Comparison of ENCODE assay signal across 19 mouse cellular contexts in the genomic region with DNA sequence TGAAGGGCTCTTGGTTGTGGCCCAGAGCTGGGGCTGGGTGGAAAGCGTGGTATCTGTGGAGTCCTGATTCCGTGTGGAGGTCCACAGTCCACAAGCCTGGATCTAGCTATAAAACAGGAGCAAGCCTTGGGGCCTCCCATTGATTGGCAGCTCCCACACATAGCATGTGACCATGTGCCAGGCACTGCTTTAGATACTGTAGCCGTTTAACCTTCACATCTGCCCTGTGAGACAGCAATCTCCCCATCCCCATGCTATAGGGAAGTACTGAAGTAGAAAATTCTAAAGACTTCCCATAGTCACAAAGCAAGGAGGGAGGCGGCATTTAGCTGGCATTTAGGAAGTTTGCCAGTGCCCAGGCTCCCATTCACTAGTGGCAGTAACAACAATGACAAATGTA. TPM values are rescaled to one million over a fixed set of nuclear protein-coding genes. Genes with fewer than 3 reads are reported as not detected.
DNase-seq lines count a peak whose midpoint lies in the region; ATAC-seq and TF ChIP-seq lines count a peak whose summit lies in the region.
"Had no signal": no experiment of that assay in that cellular context is flagged by ENCODE, and none has a peak within 500 bp of the region (broad histone marks: within the 10 kb centered on the region; RNA-seq: fewer than 3 reads in every experiment).

No protein-coding gene starts in this region.

- ATAC-seq in forebrain, embryonic 16.5 days = peak; percentile 52; the same call in 1 of the 2 replicates
- no peak for ATAC-seq in forebrain, embryonic 15.5 days (replicated peaks)
- peak; percentile 10; the same call in 1 of the 2 replicates for ATAC-seq in hindbrain, embryonic 12.5 days (ENCODE audit: low FRiP score)
- no peak for ATAC-seq in hindbrain, postnatal 0 days
- ATAC-seq in CD4-positive, CD25-positive, alpha-beta regulatory T cell, adult 4 months = no peak
- ATAC-seq: forebrain, embryonic 13.5 days had no signal

- H3K27me3 ChIP-seq in forebrain, embryonic 16.5 days (replicated peaks; ENCODE audit: control insufficient read depth, insufficient read depth, low read length) = peaks cover 16% of the 10 kb centered on the region
- H3K27me3 ChIP-seq in forebrain, embryonic 15.5 days = peaks cover 23% of the 10 kb centered on the region
- peaks cover 29% of the 10 kb centered on the region for H3K27me3 ChIP-seq in hindbrain, embryonic 12.5 days
- H3K27me3 ChIP-seq in hindbrain, postnatal 0 days (ENCODE audit: insufficient read depth, low read length) = peaks cover 12% of the 10 kb centered on the region; the same call in 1 of the 2 replicates
- peaks cover 48% of the 10 kb centered on the region for H3K27me3 ChIP-seq in E14TG2a.4 (ENCODE audit: insufficient read depth, low read length)
- H3K27me3 ChIP-seq: Patski had no signal

- no peak overlapping the region for H3K27ac ChIP-seq in forebrain, embryonic 16.5 days (ENCODE audit: low read length)
- no peak overlapping the region for H3K27ac ChIP-seq in forebrain, embryonic 15.5 days (replicated peaks)
- H3K27ac ChIP-seq in hindbrain, embryonic 12.5 days = no peak overlapping the region
- no peak overlapping the region for H3K27ac ChIP-seq in hindbrain, postnatal 0 days
- H3K27ac ChIP-seq: forebrain, embryonic 13.5 days had no signal

- H3K9ac ChIP-seq in forebrain, embryonic 16.5 days (replicated peaks; ENCODE audit: low read depth, low read length) = no peak overlapping the region
- no peak overlapping the region for H3K9ac ChIP-seq in forebrain, embryonic 15.5 days (replicated peaks)
- no peak overlapping the region for H3K9ac ChIP-seq in hindbrain, embryonic 12.5 days
- H3K9ac ChIP-seq in hindbrain, postnatal 0 days (replicated peaks; ENCODE audit: low read length) = no peak overlapping the region
- H3K9ac ChIP-seq: forebrain, embryonic 13.5 days had no signal

- no peak for TF ChIP-seq CTCF in hindbrain, postnatal 0 days (IDR thresholded peaks at IDR 0.05; ENCODE audit: low read depth)
- no peak for TF ChIP-seq CTCF in E14TG2a.4 (conservative IDR thresholded peaks at IDR 0.05; ENCODE audit: low read length)

- no peak overlapping the region for H3K4me2 ChIP-seq in forebrain, embryonic 16.5 days (ENCODE audit: low read length)
- no peak overlapping the region for H3K4me2 ChIP-seq in forebrain, embryonic 15.5 days (replicated peaks)
- H3K4me2 ChIP-seq in hindbrain, embryonic 12.5 days (replicated peaks) = no peak overlapping the region
- no peak overlapping the region for H3K4me2 ChIP-seq in hindbrain, postnatal 0 days (ENCODE audit: low read depth, low read length)
- H3K4me2 ChIP-seq: forebrain, embryonic 13.5 days; midbrain, embryonic 11.5 days had no signal

- H3K4me3 ChIP-seq in forebrain, embryonic 16.5 days (replicated peaks; ENCODE audit: low read length) = no peak overlapping the region
- H3K4me3 ChIP-seq in forebrain, embryonic 15.5 days = no peak overlapping the region
- H3K4me3 ChIP-seq in hindbrain, embryonic 12.5 days = no peak overlapping the region
- H3K4me3 ChIP-seq in hindbrain, postnatal 0 days (ENCODE audit: low read length) = no peak overlapping the region
- H3K4me3 ChIP-seq in E14TG2a.4 (replicated peaks; ENCODE audit: low read length) = peak overlapping the region; percentile 53; the same call in 1 of the 2 replicates
- H3K4me3 ChIP-seq: forebrain, embryonic 13.5 days had no signal

- H3K9me3 ChIP-seq in forebrain, embryonic 16.5 days (ENCODE audit: control insufficient read depth, low read length) = no peaks in the 10 kb centered on the region
- H3K9me3 ChIP-seq in forebrain, embryonic 15.5 days = no peaks in the 10 kb centered on the region
- no peaks in the 10 kb centered on the region for H3K9me3 ChIP-seq in hindbrain, embryonic 12.5 days (replicated peaks)
- H3K9me3 ChIP-seq in hindbrain, postnatal 0 days (ENCODE audit: low read length) = no peaks in the 10 kb centered on the region
- no peaks in the 10 kb centered on the region for H3K9me3 ChIP-seq in E14TG2a.4 (ENCODE audit: low read length)
- H3K9me3 ChIP-seq: forebrain, embryonic 13.5 days had no signal

- peaks cover 8% of the 10 kb centered on the region for H3K4me1 ChIP-seq in forebrain, embryonic 16.5 days (replicated peaks; ENCODE audit: control insufficient read depth, insufficient read depth, low read length)
- peaks cover 7% of the 10 kb centered on the region for H3K4me1 ChIP-seq in forebrain, embryonic 15.5 days
- peaks cover under 1% of the 10 kb centered on the region; the same call in 1 of the 2 replicates for H3K4me1 ChIP-seq in hindbrain, embryonic 12.5 days
- H3K4me1 ChIP-seq in hindbrain, postnatal 0 days (ENCODE audit: insufficient read depth, low read length) = 0 out of 2 replicates have a peak, but pooled peaks cover 10% of the 10 kb centered on the region
- H3K4me1 ChIP-seq in E14TG2a.4 (replicated peaks; ENCODE audit: low read depth, low read length) = peaks cover 44% of the 10 kb centered on the region

- DNase-seq in hindbrain, postnatal 0 days (ENCODE audit: low spot score) = no peak
- peak; percentile 36 to 40 for DNase-seq in kidney, postnatal 36 days
- DNase-seq in adrenal gland, postnatal 36 days = no peak
- DNase-seq: cerebellum, adult 18-20 months; layer of hippocampus, adult 9-11 months; lung, adult 2 months; lung, postnatal 4 days; right cerebral cortex, adult 18-20 months; spleen, adult 18-20 months had no signal

- no peaks in the 10 kb centered on the region for H3K36me3 ChIP-seq in forebrain, embryonic 16.5 days (ENCODE audit: control insufficient read depth, insufficient read depth)
- no peaks in the 10 kb centered on the region for H3K36me3 ChIP-seq in forebrain, embryonic 15.5 days
- H3K36me3 ChIP-seq in hindbrain, embryonic 12.5 days = no peaks in the 10 kb centered on the region
- no peaks in the 10 kb centered on the region for H3K36me3 ChIP-seq in hindbrain, postnatal 0 days (ENCODE audit: insufficient read depth, low read length)
- no peaks in the 10 kb centered on the region for H3K36me3 ChIP-seq in E14TG2a.4 (ENCODE audit: insufficient read depth, low read length)

- 44% methylated on average over 4 of the region's 4 CpGs for WGBS in forebrain, embryonic 16.5 days
- WGBS in forebrain, embryonic 15.5 days = 48% methylated on average over 4 of the region's 4 CpGs
- 68% methylated on average over 4 of the region's 4 CpGs for WGBS in hindbrain, embryonic 12.5 days
- 40% methylated on average over 4 of the region's 4 CpGs for WGBS in hindbrain, postnatal 0 days

RNA-seq across cellular contexts. Expression of a gene that starts 5.3 kb away (rescaled TPM):
- polyA plus RNA-seq in forebrain, embryonic 16.5 days (2015; fragmentation: Nextera tagmentation; extraction: Ambion mirVana) = 0.31 and 0.44 TPM in 2 replicates
- 0.33 and 0.37 TPM in 2 replicates for polyA plus RNA-seq in forebrain, embryonic 15.5 days (2015; fragmentation: Nextera tagmentation; extraction: Ambion mirVana)
- polyA plus RNA-seq in hindbrain, embryonic 12.5 days (2016; fragmentation: Nextera tagmentation; extraction: Ambion mirVana) = 1.1 and 3.5 TPM in 2 replicates
- 0.21 TPM in 1 of 2 replicates, not detected in the other for total RNA-seq in hindbrain, postnatal 0 days (2014; rRNA removed)
- 0.39 and 0.40 TPM in 2 replicates for polyA plus RNA-seq in hindbrain, postnatal 0 days (2015; fragmentation: Nextera tagmentation; extraction: Ambion mirVana)
- 10 to 100 TPM in 1 of 2 experiments, 1 to 10 TPM in 1; 9.2 to 13.6 TPM for polyA plus RNA-seq in CD4-positive, CD25-positive, alpha-beta regulatory T cell, adult 4 months (2017; shearing (Covaris generic))
- not detected for total RNA-seq in adrenal gland, postnatal 36 days (2021)
- total RNA-seq: granulocyte monocyte progenitor cell, adult 5-6 weeks had no signal

RNA-seq across cellular contexts. Expression of a gene that starts 23.1 kb away (rescaled TPM):
- 0.60 and 0.63 TPM in 2 replicates for polyA plus RNA-seq in forebrain, embryonic 16.5 days (2015; fragmentation: Nextera tagmentation; extraction: Ambion mirVana)
- 0.75 and 5.7 TPM in 2 replicates for polyA plus RNA-seq in forebrain, embryonic 15.5 days (2015; fragmentation: Nextera tagmentation; extraction: Ambion mirVana)
- polyA plus RNA-seq in hindbrain, embryonic 12.5 days (2016; fragmentation: Nextera tagmentation; extraction: Ambion mirVana) = 5.1 and 18.5 TPM in 2 replicates
- 0.47 and 0.79 TPM in 2 replicates for total RNA-seq in hindbrain, postnatal 0 days (2014; rRNA removed)
- polyA plus RNA-seq in hindbrain, postnatal 0 days (2015; fragmentation: Nextera tagmentation; extraction: Ambion mirVana) = 1.8 and 2.5 TPM in 2 replicates
- polyA plus RNA-seq in CD4-positive, CD25-positive, alpha-beta regulatory T cell, adult 4 months (2017; shearing (Covaris generic)) = 1 to 10 TPM in 1 of 2 experiments, under 1 TPM in 1; 0.83 to 1.4 TPM
- 1 to 10 TPM; 2.5 to 2.6 TPM for total RNA-seq in adrenal gland, postnatal 36 days (2021)
- total RNA-seq: granulocyte monocyte progenitor cell, adult 5-6 weeks had no signal

RNA-seq across cellular contexts. Expression of a gene that starts 33.8 kb away (rescaled TPM):
- 0.88 TPM in 1 of 2 replicates, not detected in the other for polyA plus RNA-seq in forebrain, embryonic 16.5 days (2015; fragmentation: Nextera tagmentation; extraction: Ambion mirVana)
- polyA plus RNA-seq in forebrain, embryonic 15.5 days (2015; fragmentation: Nextera tagmentation; extraction: Ambion mirVana) = 0.45 and 1.3 TPM in 2 replicates
- 9.5 and 28.5 TPM in 2 replicates for polyA plus RNA-seq in hindbrain, embryonic 12.5 days (2016; fragmentation: Nextera tagmentation; extraction: Ambion mirVana)
- 1.3 and 2.4 TPM in 2 replicates for total RNA-seq in hindbrain, postnatal 0 days (2014; rRNA removed)
- 1.0 and 1.1 TPM in 2 replicates for polyA plus RNA-seq in hindbrain, postnatal 0 days (2015; fragmentation: Nextera tagmentation; extraction: Ambion mirVana)
- polyA plus RNA-seq in CD4-positive, CD25-positive, alpha-beta regulatory T cell, adult 4 months (2017; shearing (Covaris generic)) = not detected
- total RNA-seq in adrenal gland, postnatal 36 days (2021) = under 1 TPM in 1 of 2 experiments, not detected in 1; 0.33 TPM
- total RNA-seq: granulocyte monocyte progenitor cell, adult 5-6 weeks had no signal
- polyA plus RNA-seq: liver, adult 2 months had no signal

RNA-seq across cellular contexts. Expression of a gene that starts 47.2 kb away (rescaled TPM):
- 17.3 and 19.9 TPM in 2 replicates for polyA plus RNA-seq in forebrain, embryonic 16.5 days (2015; fragmentation: Nextera tagmentation; extraction: Ambion mirVana)
- polyA plus RNA-seq in forebrain, embryonic 15.5 days (2015; fragmentation: Nextera tagmentation; extraction: Ambion mirVana) = 15.5 and 16.8 TPM in 2 replicates
- 18.3 and 19.1 TPM in 2 replicates for polyA plus RNA-seq in hindbrain, embryonic 12.5 days (2016; fragmentation: Nextera tagmentation; extraction: Ambion mirVana)
- total RNA-seq in hindbrain, postnatal 0 days (2014; rRNA removed) = 66.4 and 82.3 TPM in 2 replicates
- polyA plus RNA-seq in hindbrain, postnatal 0 days (2015; fragmentation: Nextera tagmentation; extraction: Ambion mirVana) = 51.1 and 51.5 TPM in 2 replicates
- under 1 TPM; 0.58 to 0.98 TPM for polyA plus RNA-seq in CD4-positive, CD25-positive, alpha-beta regulatory T cell, adult 4 months (2017; shearing (Covaris generic))
- total RNA-seq in adrenal gland, postnatal 36 days (2021) = 10 to 100 TPM; 45.8 to 51.9 TPM

Comparison
In these comparisons a context has a peak if more than half of its experiments do, and no peak if none do; other contexts are left out.
1. ATAC-seq: peak in forebrain, embryonic 16.5 days (single experiment) and hindbrain, embryonic 12.5 days (single experiment); none in forebrain, embryonic 15.5 days (single experiment), hindbrain, postnatal 0 days (single experiment) and CD4-positive, CD25-positive, alpha-beta regulatory T cell, adult 4 months (single experiment).
2. DNase-seq: peak in kidney, postnatal 36 days (2 of 2); none in hindbrain, postnatal 0 days (single experiment) and adrenal gland, postnatal 36 days (0 of 2).